Mouse (Mus musculus): ENCODE measurements around the gene Kat5. TPM values are rescaled to one million over a fixed set of nuclear protein-coding genes. Genes with fewer than 3 reads are reported as not detected.

Gene Kat5
- total and polyA plus RNA-seq, 3 experiments = 46.5 to 106 (median 62.8) TPM

- in situ Hi-C loops (cut with MboI; ENCODE audit: low pct_ligation_motif_present, low pct_unique_long_range_greater_than_20kb, low sequenced_read_pairs) = no loop called here
Measured at GRCm38 (mm10) chr19:5621884-5622283, 11.8 kb upstream of the Kat5 start.

GRCm38 (mm10) chr19:5620007-5620406, 10.0 kb upstream of the Kat5 start:
- Histone ChIP-seq H3K4me1 (ENCODE audit: control insufficient read depth in 1 of 2, insufficient read depth in 2 of 2) (no peaks in the 10 kb centered on the region), H3K27me3 (replicated peaks) (no peaks in the 10 kb centered on the region), H3K36me3 (replicated peaks in 1 of 2; ENCODE audit: control insufficient read depth in 1 of 2, insufficient read depth in 1 of 2, low read length in 1 of 2) (no peaks in the 10 kb centered on the region), H3K27ac (ENCODE audit: insufficient read depth, low read depth) (no peak overlapping the region), H3K4me2 (ENCODE audit: insufficient read depth, low read depth, poor library complexity, severe bottlenecking) (no peak overlapping the region), H3K9me3 (replicated peaks; ENCODE audit: low read length) (no peaks in the 10 kb centered on the region), H3K4me3 (replicated peaks in 1 of 3; ENCODE audit: low read depth in 2 of 3, low read length in 2 of 3, poor library complexity in 1 of 3) (no peak overlapping the region), H3K79me2 (replicated peaks; ENCODE audit: control insufficient read depth, extremely low read depth, insufficient read depth, poor library complexity, severe bottlenecking) (no peaks in the 10 kb centered on the region), H3K9ac (ENCODE audit: insufficient read depth, low read depth) (no peak overlapping the region)
- DNase-seq (ENCODE audit: extremely low read depth) = no peak
- TF ChIP-seq MAFK (IDR thresholded peaks at IDR 0.05; ENCODE audit: insufficient replicate concordance, low read length) = no peak
- in situ Hi-C loops (cut with MboI; ENCODE audit: low pct_ligation_motif_present, low pct_unique_long_range_greater_than_20kb, low sequenced_read_pairs) (no loop called here), dilution Hi-C loops (cut with MboI; ENCODE audit: extremely low pct_ligation_motif_present, extremely low pct_unique_long_range_greater_than_20kb, low sequenced_read_pairs) (no loop called here)

More at GRCm38 (mm10) chr19:5621884-5622283, 11.8 kb upstream of the Kat5 start:
- Histone ChIP-seq H3K4me2 (ENCODE audit: insufficient read depth, low read depth, poor library complexity, severe bottlenecking) (no peak overlapping the region), H3K4me1 (ENCODE audit: control insufficient read depth in 1 of 2, insufficient read depth in 2 of 2) (peaks cover 0 to 4% of the 10 kb centered on the region in 2 experiments; a peak in 1 of 4 replicates), H3K9ac (ENCODE audit: insufficient read depth, low read depth) (no peak overlapping the region), H3K79me2 (replicated peaks; ENCODE audit: control insufficient read depth, extremely low read depth, insufficient read depth, poor library complexity, severe bottlenecking) (no peaks in the 10 kb centered on the region), H3K27ac (ENCODE audit: insufficient read depth, low read depth) (no peak overlapping the region), H3K36me3 (replicated peaks in 1 of 2; ENCODE audit: control insufficient read depth in 1 of 2, insufficient read depth in 1 of 2, low read length in 1 of 2) (no peaks in the 10 kb centered on the region), H3K27me3 (replicated peaks) (no peaks in the 10 kb centered on the region), H3K4me3 (replicated peaks in 1 of 3; ENCODE audit: low read depth in 2 of 3, low read length in 2 of 3, poor library complexity in 1 of 3) (no peak overlapping the region), H3K9me3 (replicated peaks; ENCODE audit: low read length) (no peaks in the 10 kb centered on the region)
- no peak for DNase-seq (ENCODE audit: extremely low read depth)
- TF ChIP-seq IRF4 (IDR thresholded peaks at IDR 0.05; ENCODE audit: low read depth, low read length) = no peak
- no peak for TF ChIP-seq MEF2A (IDR thresholded peaks at IDR 0.05; ENCODE audit: borderline replicate concordance, low read depth, low read length)
- no peak for TF ChIP-seq SIN3A (IDR thresholded peaks at IDR 0.05; ENCODE audit: low read length)
- no peak for TF ChIP-seq BHLHE40 (IDR thresholded peaks at IDR 0.05; ENCODE audit: low read depth, low read length)
- TF ChIP-seq NELFE (IDR thresholded peaks at IDR 0.05; ENCODE audit: low read depth, low read length) = no peak
- TF ChIP-seq ZMIZ1 (IDR thresholded peaks at IDR 0.05; ENCODE audit: low read depth, low read length) = no peak
- TF ChIP-seq SMC3 (IDR thresholded peaks at IDR 0.05; ENCODE audit: low read depth, low read length) = no peak
- TF ChIP-seq CHD1 (IDR thresholded peaks at IDR 0.05; ENCODE audit: low read depth, low read length) = no peak
- no peak for TF ChIP-seq MAX (IDR thresholded peaks at IDR 0.05; ENCODE audit: low read length)
- TF ChIP-seq UBTF (IDR thresholded peaks at IDR 0.05; ENCODE audit: low read depth, low read length) = no peak
- no peak for TF ChIP-seq CTCF (conservative IDR thresholded peaks at IDR 0.05 in 1 of 2, IDR thresholded peaks at IDR 0.05 in 1 of 2; ENCODE audit: low read depth in 2 of 2, low read length in 2 of 2)
- no peak for TF ChIP-seq ELF1 (IDR thresholded peaks at IDR 0.05; ENCODE audit: low read depth, low read length)
- TF ChIP-seq CHD2 (IDR thresholded peaks at IDR 0.05; ENCODE audit: low read length) = no peak
- no peak for TF ChIP-seq PAX5 (IDR thresholded peaks at IDR 0.05; ENCODE audit: low read length)
- no peak for TF ChIP-seq HCFC1 (IDR thresholded peaks at IDR 0.05; ENCODE audit: low read depth, low read length)
- TF ChIP-seq RAD21 (IDR thresholded peaks at IDR 0.05; ENCODE audit: low read depth, low read length) = no peak
- no peak for TF ChIP-seq ZC3H11A (IDR thresholded peaks at IDR 0.05; ENCODE audit: low read depth, low read length)
- no peak for TF ChIP-seq E2F4 (IDR thresholded peaks at IDR 0.05; ENCODE audit: insufficient replicate concordance, low read depth, low read length)
- no peak for TF ChIP-seq TCF12 (IDR thresholded peaks at IDR 0.05; ENCODE audit: low read depth, low read length)
- TF ChIP-seq NRF1 (IDR thresholded peaks at IDR 0.05; ENCODE audit: low read depth, low read length) = no peak
- dilution Hi-C loops (cut with MboI; ENCODE audit: extremely low pct_ligation_motif_present, extremely low pct_unique_long_range_greater_than_20kb, low sequenced_read_pairs) = no loop called here
